Mouse (Mus musculus) MEL (cell line): ENCODE measurements at regions not wholly inside any gene's neighbourhood (a gene's known extent, or its start where the extent isn't known, plus 50 kb on each side); places are given as distances from the start of the nearest gene placed in this dataset.

ENCODE experiments used
- HCFC1 ChIP-seq: IDR thresholded peaks from 2 replicates; pipeline ENCODE4 v1.6.1; 2012; ENCODE audit warnings: low read depth, mild to moderate bottlenecking, inconsistent platforms, low read length, improper control_type of control experiment, moderate library complexity
- MAX ChIP-seq: IDR thresholded peaks from 2 replicates; pipeline ENCODE4 v1.6.1; 2011; ENCODE audit warnings: low read length, improper control_type of control experiment
- POLR2A ChIP-seq, 2 experiments: IDR thresholded peaks; 2 replicates each; pipeline ENCODE4 v1.6.1; 2011 to 2012; ENCODE audit warnings: low read length in 2 of 2, mild to moderate bottlenecking in 2 of 2, control low read depth in 1 of 2, improper control_type of control experiment in 1 of 2, low read depth in 1 of 2, moderate library complexity in 1 of 2; ENCODE audit not compliant: control insufficient read depth in 1 of 2, insufficient read depth in 1 of 2, poor library complexity in 1 of 2
- RAD21 ChIP-seq: IDR thresholded peaks from 2 replicates; pipeline ENCODE4 v1.6.1; 2011; ENCODE audit warnings: mild to moderate bottlenecking, low read depth, low read length, improper control_type of control experiment
- ZNF384 ChIP-seq: IDR thresholded peaks from 2 replicates; pipeline ENCODE4 v1.6.1; 2012; ENCODE audit warnings: low read depth, mild to moderate bottlenecking, inconsistent platforms, low read length, improper control_type of control experiment

- TF ChIP-seq MAX, result no peak
- TF ChIP-seq HCFC1, result no peak
- no peak for TF ChIP-seq POLR2A (IDR thresholded peaks at IDR 0.05; ENCODE audit: control insufficient read depth in 1 of 2, insufficient read depth in 1 of 2, low read depth in 1 of 2, low read length in 2 of 2, poor library complexity in 1 of 2)
- TF ChIP-seq RAD21, result no peak
- no peak for TF ChIP-seq ZNF384
Observed at GRCm38 (mm10) chr19:15769651-15770050, 177.5 kb downstream of the Psat1 start.
